Mouse (Mus musculus): ENCODE data around the gene Prph. TPM values are rescaled to one million over a fixed set of nuclear protein-coding genes. Genes with fewer than 3 reads are reported as not detected.
"Not testable (repeated sequence)": the region's sequence is repeated elsewhere in the genome, so short reads cannot be mapped to it uniquely, and the experiment has no call there.

Gene Prph
- polyA plus RNA-seq, 1 experiment from 2014 or later: 0.76 TPM

DNA sequence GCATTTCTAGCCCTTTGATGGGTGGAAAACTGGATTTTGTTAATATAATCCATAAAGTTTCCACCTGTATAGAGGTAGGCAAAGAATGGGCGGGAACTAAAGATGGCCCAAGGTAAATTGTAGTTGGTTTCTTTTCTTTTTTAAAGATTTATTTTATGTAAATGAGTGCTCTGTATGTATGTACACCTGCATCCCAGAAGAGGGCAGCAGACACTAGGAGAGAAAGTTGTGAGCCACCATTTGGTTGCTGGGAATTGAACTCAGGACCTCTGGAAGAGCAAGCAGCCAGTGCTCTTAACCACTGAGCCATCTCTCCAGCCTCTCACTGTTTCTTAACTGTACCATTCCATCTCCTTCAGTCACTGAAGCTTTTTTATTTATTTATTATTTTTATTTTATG, 17.0 kb downstream of the Prph start:
- POLR2A ChIA-PET: no interaction called here
- CTCF ChIA-PET: interaction anchor here (1.2 kb wide), 1 partner anchor 14 kb away, joined by 3 read pairs; no protein-coding TSS in a partner anchor
- DNase-seq (ENCODE audit: low read depth, low spot score) (no peak), ATAC-seq (no peak)
- in situ Hi-C loops (cut with MboI; ENCODE audit: low pct_unique_long_range_greater_than_20kb): no loop called here
- TF ChIP-seq CTCF (IDR thresholded peaks at IDR 0.05): no peak
- H3K27me3 ChIP-seq: no peaks in the 10 kb centered on the region

DNA sequence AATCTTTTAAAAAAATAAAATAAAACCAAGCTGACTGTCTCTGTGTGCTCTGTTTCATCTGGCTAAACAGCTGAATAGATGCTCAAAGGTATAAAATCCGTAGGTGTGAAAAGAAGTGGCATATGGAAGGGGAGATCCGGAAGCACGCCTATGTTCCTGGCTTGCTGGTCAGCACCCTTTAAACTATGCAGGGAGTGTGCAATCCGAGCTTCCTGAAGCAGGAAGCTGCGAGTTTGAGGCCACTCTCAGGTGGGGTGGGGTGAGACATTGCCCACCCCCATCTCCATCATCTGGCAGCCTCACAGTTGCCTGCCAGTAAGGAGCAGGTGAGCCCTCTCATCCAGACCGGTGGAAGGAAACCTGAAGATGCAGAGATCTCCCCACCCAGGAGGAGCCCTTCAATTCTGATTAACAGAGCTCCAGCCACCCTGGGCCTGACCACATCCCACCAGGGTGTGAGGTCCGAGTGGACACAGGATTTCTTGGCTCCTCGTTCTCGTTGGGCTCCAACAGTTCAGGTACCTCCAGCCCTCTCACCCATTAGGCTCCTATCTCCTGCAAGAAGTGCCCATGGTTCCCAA, 19.1 kb downstream of the Prph start, which contains the start of gene Troap:
TSS of gene Troap (plus strand) at position 557 of the 581 bp plus-strand sequence.
- no peak for ATAC-seq
- CTCF ChIA-PET: interaction anchor here (1.1 to 2.1 kb wide), 6 partner anchors 11 to 50 kb away, joined by 3 to 8 read pairs (median 5); no protein-coding TSS in a partner anchor
- POLR2A ChIA-PET: interaction anchor here (0.6 to 1.8 kb wide), 5 partner anchors 14 to 108 kb away, joined by 3 to 4 read pairs (median 3); partner anchors contain the start of gene C1ql4
- no peaks in the 10 kb centered on the region for H3K27me3 ChIP-seq
- no peak for TF ChIP-seq CTCF (IDR thresholded peaks at IDR 0.05)
- in situ Hi-C loops (cut with MboI; ENCODE audit: low pct_unique_long_range_greater_than_20kb): no loop called here
- no peak for DNase-seq (ENCODE audit: low read depth, low spot score)

DNA sequence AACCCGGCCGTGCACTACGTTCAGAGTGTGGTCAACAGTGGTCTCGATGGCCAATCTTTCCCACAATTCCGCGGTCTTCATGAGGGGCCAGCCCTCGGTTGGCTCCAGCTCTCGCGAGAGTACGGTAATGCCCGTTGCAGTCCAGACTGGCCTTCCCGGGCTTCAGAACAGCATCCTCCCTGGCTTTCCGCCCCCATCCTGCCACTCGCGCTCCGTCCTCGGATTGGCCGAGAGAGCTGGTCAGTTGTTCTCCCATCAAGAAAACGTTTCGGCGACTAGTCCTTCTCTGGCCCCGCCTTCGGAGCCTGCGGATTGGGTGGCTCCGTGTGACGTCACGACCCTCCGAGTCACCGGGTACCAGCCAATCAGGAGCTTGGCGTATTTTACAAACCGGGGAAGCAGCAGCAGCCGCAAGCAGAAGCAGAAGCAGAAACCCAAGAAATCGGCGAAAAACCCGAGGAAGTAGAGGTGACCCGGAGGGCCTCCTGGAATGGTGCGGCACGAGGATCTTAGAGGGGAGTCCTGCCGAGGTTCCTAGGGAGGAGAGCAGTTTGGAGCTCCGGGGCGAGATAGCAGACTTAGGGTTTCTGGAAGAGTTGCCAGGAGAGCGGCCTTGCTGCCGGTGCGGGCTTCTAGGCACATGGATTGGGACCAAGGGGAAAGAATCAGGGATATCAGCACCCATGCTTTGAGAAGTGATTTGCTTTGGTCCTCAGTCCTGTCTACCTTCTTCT, 19.8 kb downstream of the Prph start:
- ChIA-PET POLR2A (interaction anchor here (0.9 to 1.8 kb wide), 5 partner anchors 13 to 45 kb away, joined by 3 to 4 read pairs (median 3); partner anchors contain the start of genes C1ql4 and Tuba1c), CTCF (interaction anchor here (1.1 to 2.1 kb wide), 6 partner anchors 10 to 51 kb away, joined by 3 to 8 read pairs (median 5); no protein-coding TSS in a partner anchor)
- TF ChIP-seq CTCF (IDR thresholded peaks at IDR 0.05): no peak
- no peaks in the 10 kb centered on the region for H3K27me3 ChIP-seq
- in situ Hi-C loops (cut with MboI; ENCODE audit: low pct_unique_long_range_greater_than_20kb): no loop called here
- ATAC-seq (peak; percentile 95), DNase-seq (ENCODE audit: low read depth, low spot score) (peak; percentile 92)

DNA sequence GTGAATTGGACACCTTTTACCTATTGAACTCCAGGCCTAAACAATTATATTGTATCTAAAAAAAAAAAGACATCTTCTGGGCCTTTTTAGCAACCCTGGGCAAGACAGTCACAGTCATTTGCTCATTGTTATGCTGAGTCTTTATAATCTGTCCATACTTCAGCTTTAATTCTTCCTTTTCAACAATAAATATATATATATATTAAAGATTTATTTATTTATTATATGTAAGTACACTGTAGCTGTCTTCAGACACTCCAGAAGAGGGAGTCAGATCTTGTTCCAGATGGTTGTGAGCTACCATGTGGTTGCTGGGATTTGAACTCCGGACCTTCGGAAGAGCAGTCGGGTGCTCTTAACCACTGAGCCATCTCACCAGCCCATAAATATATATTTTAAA, 21.0 kb downstream of the Prph start:
- in situ Hi-C loops (cut with MboI; ENCODE audit: low pct_unique_long_range_greater_than_20kb); DNase-seq (ENCODE audit: low read depth, low spot score); ATAC-seq; H3K27me3 ChIP-seq: not testable (repeated sequence)
- POLR2A ChIA-PET: interaction anchor here (0.6 kb wide), 1 partner anchor 29 kb away, joined by 4 read pairs; no protein-coding TSS in a partner anchor
- CTCF ChIA-PET: interaction anchor here (1.1 kb wide), 1 partner anchor 10 kb away, joined by 3 read pairs; no protein-coding TSS in a partner anchor

DNA sequence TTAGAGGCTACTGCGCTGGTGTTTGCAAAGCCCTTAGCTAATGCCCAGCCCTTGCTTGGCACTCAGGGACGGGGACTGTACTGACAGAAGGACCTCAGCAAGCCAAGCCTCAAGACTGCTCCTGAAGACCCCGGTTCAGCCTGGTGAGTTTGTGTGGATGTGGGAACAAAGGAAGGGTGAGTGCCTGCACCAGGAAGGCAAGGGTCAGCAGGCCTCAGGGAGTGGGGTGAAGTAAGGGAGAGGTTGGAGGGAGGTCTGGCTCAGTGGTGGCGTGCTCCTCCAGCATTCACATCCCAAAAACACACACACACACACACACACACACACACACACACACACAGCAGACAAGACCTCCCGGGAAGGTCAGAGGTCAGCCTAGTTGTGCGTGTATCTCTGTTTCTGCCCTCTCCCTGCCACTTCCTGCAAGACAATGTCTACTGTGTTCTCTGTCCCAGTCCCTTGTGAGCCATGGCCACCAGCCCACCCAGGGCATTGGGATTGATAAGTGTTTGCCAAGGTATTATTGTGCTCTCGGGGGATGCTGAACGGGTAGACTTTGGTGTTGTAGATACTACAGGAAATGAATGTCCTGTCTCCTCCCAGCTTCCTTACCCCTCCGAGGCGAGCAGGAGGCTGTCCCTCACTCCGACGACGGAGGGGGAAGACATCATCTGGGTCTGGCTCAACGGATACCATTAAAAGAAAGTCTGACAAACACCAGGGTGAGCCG, 23.4 kb downstream of the Prph start:
- H3K27me3 ChIP-seq: no peaks in the 10 kb centered on the region
- no peak for TF ChIP-seq CTCF (IDR thresholded peaks at IDR 0.05)
- no peak for DNase-seq (ENCODE audit: low read depth, low spot score)
- CTCF ChIA-PET: interaction anchor here (1.1 kb wide), 1 partner anchor 10 kb away, joined by 3 read pairs; no protein-coding TSS in a partner anchor
- in situ Hi-C loops (cut with MboI; ENCODE audit: low pct_unique_long_range_greater_than_20kb): no loop called here
- POLR2A ChIA-PET: no interaction called here
- ATAC-seq: no peak

GRCm38 (mm10) chr15:99079804-99080203, 24.8 kb downstream of the Prph start:
- no peaks in the 10 kb centered on the region for H3K27me3 ChIP-seq
- in situ Hi-C loops (cut with MboI; ENCODE audit: low pct_unique_long_range_greater_than_20kb): no loop called here
- DNase-seq (ENCODE audit: low read depth, low spot score) (no peak), ATAC-seq (no peak)
- TF ChIP-seq CTCF (IDR thresholded peaks at IDR 0.05): no peak
- ChIA-PET CTCF (interaction anchor here (0.9 to 1.3 kb wide), 3 partner anchors 9 to 54 kb away, joined by 3 to 4 read pairs (median 4); no protein-coding TSS in a partner anchor), POLR2A (no interaction called here)

DNA sequence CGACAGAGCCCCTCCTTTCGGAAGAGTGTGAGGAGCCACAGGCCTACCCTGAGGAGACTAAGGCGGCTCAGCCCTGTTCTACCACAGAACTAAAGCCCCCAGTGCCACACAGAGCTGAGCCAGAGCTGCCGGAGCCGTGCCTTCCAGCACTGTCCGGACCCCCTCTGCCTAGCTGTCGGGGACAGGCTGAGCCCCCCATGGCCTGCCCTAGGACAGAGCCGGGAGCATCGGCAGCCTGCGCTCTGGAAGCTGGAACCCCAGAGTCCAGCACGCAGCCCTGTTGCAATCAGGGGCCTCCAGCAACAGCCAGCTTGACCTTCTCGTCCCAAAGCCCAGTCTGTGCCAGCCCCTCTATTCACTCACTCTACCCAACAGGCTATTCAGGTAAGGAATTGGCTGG, 27.3 kb downstream of the Prph start:
- no peak for ATAC-seq
- no peak for DNase-seq (ENCODE audit: low read depth, low spot score)
- POLR2A ChIA-PET: interaction anchor here (0.6 to 1.2 kb wide), 2 partner anchors 18 to 37 kb away, joined by 3 read pairs; no protein-coding TSS in a partner anchor
- CTCF ChIA-PET: interaction anchor here (0.6 to 2.0 kb wide), 3 partner anchors 27 to 57 kb away, joined by 3 to 7 read pairs (median 3); no protein-coding TSS in a partner anchor
- TF ChIP-seq CTCF (IDR thresholded peaks at IDR 0.05): no peak
- in situ Hi-C loops (cut with MboI; ENCODE audit: low pct_unique_long_range_greater_than_20kb): no loop called here
- H3K27me3 ChIP-seq: no peaks in the 10 kb centered on the region

DNA sequence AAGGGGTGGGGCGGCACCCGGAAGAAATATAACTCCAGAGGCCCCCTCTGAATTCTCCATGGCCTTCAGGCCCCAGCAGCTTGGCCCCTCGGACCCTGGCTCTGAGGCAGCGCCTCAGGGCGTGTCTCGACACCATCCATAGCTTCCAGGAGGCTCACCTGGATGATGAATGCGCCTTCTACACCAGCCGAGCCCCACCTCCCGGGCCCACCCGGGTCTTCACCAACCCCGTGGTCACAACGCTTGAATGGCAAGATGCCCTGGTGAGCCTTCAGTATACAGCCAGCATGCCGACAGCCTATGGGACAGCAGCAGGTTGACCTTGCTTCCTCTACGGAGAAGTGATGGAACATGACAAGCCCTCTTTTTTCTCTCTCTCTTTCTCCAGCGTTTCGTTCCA, 27.9 kb downstream of the Prph start:
- H3K27me3 ChIP-seq: no peaks in the 10 kb centered on the region
- TF ChIP-seq CTCF (IDR thresholded peaks at IDR 0.05): no peak
- ChIA-PET CTCF (interaction anchor here (1.0 to 2.0 kb wide), 3 partner anchors 14 to 58 kb away, joined by 3 to 7 read pairs (median 3); no protein-coding TSS in a partner anchor), POLR2A (no interaction called here)
- in situ Hi-C loops (cut with MboI; ENCODE audit: low pct_unique_long_range_greater_than_20kb): no loop called here
- no peak for DNase-seq (ENCODE audit: low read depth, low spot score)
- no peak for ATAC-seq

- ATAC-seq (no peak), DNase-seq (ENCODE audit: low read depth, low spot score) (no peak)
- TF ChIP-seq CTCF (IDR thresholded peaks at IDR 0.05): no peak
- ChIA-PET POLR2A (no interaction called here), CTCF (interaction anchor here (1.0 to 2.0 kb wide), 2 partner anchors 14 to 58 kb away, joined by 3 to 7 read pairs; no protein-coding TSS in a partner anchor)
- in situ Hi-C loops (cut with MboI; ENCODE audit: low pct_unique_long_range_greater_than_20kb): no loop called here
- H3K27me3 ChIP-seq: no peaks in the 10 kb centered on the region
Observed at GRCm38 (mm10) chr15:99083258-99083657, 28.3 kb downstream of the Prph start.

Measured in Patski (cell line).